Mouse (Mus musculus) gastrocnemius, adult 2 months (tissue): ENCODE results near the gene Gm21708. TPM values are rescaled to one million over a fixed set of nuclear protein-coding genes. Genes with fewer than 3 reads are reported as not detected.
"Not testable (repeated sequence)": the region's sequence is repeated elsewhere in the genome, so short reads cannot be mapped to it uniquely, and the experiment has no call there.

Source experiments
- DNase-seq: peaks from one replicate; pipeline ENCODE4 v3.0.0; 2022
- H3K27ac ChIP-seq: fragments of 200-600 bp; 2 replicates; pipeline ENCODE4 v1.8.1; 2022; ENCODE audit warnings: mild to moderate bottlenecking
- H3K4me3 ChIP-seq: fragments of 200-600 bp; 2 replicates; pipeline ENCODE4 v1.8.1; 2022; ENCODE audit warnings: mild to moderate bottlenecking, moderate library complexity
- intact Hi-C: fragments of 180-260 bp; cut with DNase I; formaldehyde crosslinking; loops from one replicate; pipeline ENCODE4 v1.15.1; 2025
- long read RNA-seq, 2 experiments: library from polyadenylated mRNA; stranded (forward); transcript quantifications; one replicate each; pipeline ENCODE4 v2.0.0; 2021
- total RNA-seq, 2 experiments: library from RNA; stranded (reverse); gene quantifications; 2 replicates each; pipeline ENCODE4 v1.2.3; 2021

Gm21708 gene
- total RNA-seq: not detected
- long read RNA-seq, experiment 1: 0 reads
- long read RNA-seq, experiment 2: 0 reads

- H3K4me3 ChIP-seq, DNase-seq, intact Hi-C loops, H3K27ac ChIP-seq: not testable (repeated sequence)
These were observed at the start of gene Gm21708, which contains the start of gene Gm21704 for GRCm38 (mm10) chrY:3410067-3410466. TSS of gene Gm21708 (minus strand) at chrY:3410167. TSS of gene Gm21704 (minus strand) at chrY:3410167.

Other genes with a start within 250 kb of the Gm21708 start
- gene Gm21677, start 103.7 kb downstream of the Gm21708 start, total RNA-seq: not detected
- gene Gm21693, start 64.8 kb downstream of the Gm21708 start, total RNA-seq: not detected
- gene Gm21704, start within 50 bp of the Gm21708 start, total RNA-seq: not detected